Mouse (Mus musculus) lung, postnatal 25 days (tissue): ENCODE measurements around the gene Dhx34.
"Not testable (repeated sequence)": the region's sequence is repeated elsewhere in the genome, so short reads cannot be mapped to it uniquely, and the experiment has no call there.

Source experiments
- DNase-seq: peaks from one replicate; pipeline ENCODE4 v3.0.0; 2022; ENCODE audit warnings: low spot score

Dhx34 gene

DNA sequence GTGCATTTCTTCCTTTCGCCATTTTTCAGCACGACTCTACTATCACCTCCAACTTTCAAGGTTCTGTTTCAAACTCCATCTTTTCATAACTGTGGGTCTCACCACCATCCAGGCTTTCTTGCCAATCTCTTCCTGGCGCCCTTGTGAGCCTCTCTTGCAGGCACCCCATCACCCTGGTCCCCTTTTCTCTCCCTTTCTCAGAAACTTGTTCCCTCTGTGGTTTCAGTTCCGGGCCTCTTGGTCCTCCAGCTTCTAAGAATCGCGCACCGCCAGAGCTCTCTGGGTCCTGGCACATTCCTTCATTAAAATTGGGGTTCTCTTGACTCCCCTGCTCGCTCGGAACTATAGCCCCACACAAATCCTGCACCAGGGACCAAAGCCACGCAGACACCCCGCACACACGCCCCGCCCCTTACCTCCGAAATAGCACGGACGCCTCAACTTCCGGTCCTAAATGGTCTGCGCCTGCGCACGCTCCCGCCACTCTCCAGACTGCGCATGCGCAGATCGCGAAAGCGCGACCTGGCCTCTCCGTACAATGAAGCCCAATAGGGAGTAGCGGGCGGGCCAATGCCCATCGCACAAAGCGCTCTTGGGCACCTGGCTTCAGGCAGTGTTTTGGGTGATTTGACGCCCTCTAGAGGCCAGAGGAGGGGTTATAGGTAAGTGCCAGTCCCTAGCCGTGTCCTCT is at the start of gene Dhx34:
Gene Dhx34, minus strand, starts transcription at position 456 of the 691 bp plus-strand sequence.
- peak; percentile 96 for DNase-seq

DNA sequence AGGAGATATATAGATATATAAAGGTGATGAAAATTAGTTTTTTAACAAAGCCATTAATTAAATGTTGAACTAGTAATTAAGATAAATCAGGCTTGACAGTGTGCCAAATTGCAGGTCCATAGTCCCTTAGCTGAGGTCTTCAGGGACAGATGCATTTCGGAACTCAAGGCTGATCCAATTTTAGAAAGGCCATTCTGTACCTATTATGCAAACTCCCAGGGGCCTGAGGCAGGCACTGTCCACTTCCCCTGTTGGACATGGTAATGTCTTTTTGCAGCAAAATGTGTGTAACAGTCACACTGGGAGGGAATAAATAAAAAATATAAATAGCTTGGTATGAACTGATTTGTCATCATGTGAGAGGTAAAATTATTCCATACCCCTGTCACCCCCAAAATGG is 49.3 kb upstream of the Dhx34 start:
- DNase-seq, result no peak

- not testable (repeated sequence) for DNase-seq
These were observed 44.8 kb upstream of the Dhx34 start for GRCm38 (mm10) chr7:16266593-16266992.

- no peak for DNase-seq
These were observed 44.0 kb upstream of the Dhx34 start for GRCm38 (mm10) chr7:16265856-16266255.

GRCm38 (mm10) chr7:16263843-16264242 is 42.0 kb upstream of the Dhx34 start:
- DNase-seq, result no peak

DNA sequence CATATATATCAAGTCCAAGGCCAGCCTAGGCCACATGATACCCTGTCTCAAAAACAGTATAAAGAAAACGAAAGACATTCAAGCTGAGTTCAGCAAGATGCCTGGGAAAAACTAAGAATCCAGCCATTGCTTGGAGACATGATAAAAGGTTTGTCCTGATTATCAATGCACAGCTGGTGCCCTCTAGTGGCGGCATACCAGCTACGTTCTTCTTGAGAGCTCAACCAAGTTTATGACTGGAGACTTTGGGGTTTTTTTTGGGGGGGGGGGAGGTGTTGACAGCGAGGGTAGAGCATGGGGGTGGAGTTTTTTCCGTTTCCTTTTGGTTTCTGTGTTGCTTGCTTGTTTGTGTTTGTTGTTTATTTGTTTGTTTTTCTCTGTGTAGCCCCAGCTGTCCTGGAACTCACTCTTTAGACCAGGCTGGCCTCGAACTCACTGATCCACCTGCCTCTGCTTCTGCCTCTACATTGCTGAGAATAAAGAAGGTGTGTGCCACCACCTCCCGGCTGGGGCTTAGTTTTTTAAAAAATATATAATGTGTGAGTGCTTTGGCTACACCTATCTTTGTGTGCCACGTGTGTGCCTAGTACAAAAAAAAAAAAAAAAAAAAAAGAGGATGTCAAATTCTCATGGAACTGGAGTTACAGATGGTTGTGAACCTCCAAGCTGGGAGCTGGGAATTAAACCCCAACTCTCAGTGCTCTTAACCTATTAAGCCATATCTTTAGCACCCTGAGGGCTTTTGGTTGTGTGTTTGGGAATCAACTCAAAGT is 41.4 kb upstream of the Dhx34 start:
- DNase-seq, result peak; percentile 79

DNA sequence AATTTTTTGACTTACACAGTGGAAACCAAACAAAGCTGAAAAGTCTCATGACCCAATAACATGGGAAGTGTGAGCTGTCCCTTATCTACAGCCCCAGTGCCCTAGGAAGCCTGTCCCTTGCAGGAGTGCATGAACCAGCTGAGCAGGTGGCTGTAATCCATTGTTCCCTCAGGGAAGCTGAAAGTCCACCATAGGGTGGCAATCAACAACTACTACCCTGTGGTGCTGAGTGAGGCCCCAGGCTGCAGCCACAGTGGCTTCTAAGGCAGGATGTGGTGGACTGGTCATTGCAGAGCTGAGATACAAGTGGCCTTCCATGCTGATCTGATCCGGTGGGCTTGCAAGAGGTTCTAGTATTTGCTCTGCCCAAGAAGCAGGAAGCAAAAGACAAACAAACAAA is 39.3 kb upstream of the Dhx34 start:
- DNase-seq, result no peak

DNA sequence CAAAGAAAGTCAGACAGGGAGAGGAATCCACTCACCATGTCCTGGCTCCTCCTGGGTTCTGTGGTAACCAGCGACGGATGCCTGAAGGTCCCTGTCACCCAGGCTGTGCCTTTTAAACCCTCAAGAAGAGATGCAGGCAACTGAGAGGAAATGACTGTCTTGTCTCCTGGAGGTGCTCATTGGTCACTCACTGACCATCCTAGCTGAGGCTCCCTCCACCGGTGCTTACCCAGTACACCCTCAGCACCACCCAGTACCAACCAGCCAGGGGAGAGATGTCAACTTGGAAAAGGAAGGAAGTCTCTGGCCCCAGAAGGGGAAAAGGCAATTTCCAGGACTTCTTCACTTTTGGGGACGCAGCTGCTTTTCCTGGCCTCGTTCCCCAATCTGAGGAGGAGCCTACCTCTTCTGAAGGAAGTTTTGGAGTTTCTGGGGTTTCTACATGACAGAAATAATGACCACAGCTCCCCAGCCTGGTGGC is 37.3 kb upstream of the Dhx34 start, which contains the start of gene C5ar1:
Gene C5ar1, minus strand, starts transcription at position 431 of the 481 bp plus-strand sequence.
- peak; percentile 29 for DNase-seq

- peak; percentile 56 for DNase-seq
These were observed 36.0 kb upstream of the Dhx34 start for GRCm38 (mm10) chr7:16257830-16258229.

- DNase-seq, result not testable (repeated sequence)
These were observed 34.1 kb upstream of the Dhx34 start for GRCm38 (mm10) chr7:16255963-16256362.

DNA sequence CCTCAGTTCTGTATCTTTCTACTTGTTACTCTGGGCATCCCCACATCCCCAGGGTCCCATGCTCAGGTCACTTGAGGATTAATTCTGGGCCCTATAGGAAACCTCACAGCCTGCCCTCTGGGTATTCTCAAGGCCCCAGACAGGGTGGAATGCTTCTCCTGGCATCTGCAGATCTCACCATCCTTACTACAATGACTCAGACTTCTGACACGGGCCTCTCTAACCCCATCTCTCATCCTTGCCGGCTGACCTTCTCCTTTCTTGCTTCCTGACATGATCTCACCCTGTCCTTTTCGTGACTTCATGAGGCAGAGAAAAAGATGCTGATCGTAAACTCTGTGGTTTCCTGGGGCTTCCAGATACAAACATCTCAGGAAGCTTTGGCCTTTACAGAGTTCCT is 32.4 kb upstream of the Dhx34 start:
- DNase-seq, result no peak

DNA sequence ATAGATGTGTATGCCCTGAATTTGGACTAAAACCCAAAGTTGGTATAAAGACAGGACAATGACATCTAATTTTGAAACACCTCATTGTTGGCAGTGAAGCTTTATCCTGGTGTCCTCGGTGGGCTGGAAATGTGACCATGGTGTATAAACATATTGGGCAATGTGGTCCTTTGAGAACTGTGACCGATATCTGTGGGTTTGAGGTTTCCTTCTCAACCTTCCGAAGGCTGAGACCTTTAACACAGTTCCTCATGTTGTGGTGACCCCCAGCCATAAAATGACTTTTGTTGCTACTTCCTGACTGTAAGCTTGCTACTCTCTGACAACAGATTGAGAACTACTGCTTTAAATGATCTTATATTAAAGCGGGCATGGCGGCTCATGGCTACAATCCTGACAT is 28.9 kb upstream of the Dhx34 start:
- no peak for DNase-seq

DNA sequence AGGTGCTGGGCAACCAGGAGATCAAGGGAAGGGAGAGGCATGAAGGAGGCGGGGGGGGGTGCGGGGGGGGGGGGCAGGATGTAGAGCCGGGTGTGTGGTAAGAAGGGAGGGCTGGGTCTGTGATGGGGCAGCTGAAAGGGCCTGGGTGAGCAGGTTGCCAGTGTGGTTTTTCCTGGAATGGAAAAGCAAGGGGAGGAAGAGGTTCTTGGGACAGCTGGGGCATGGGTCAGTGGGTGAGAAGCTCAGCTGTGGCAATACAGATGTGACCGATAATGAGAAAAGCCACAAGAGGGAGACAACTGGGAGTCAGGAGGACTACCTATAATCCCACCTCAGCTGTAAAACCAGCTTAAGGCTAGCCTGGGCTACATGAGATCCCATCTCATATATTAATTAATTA is 24.1 kb upstream of the Dhx34 start:
- DNase-seq, result no peak

DNA sequence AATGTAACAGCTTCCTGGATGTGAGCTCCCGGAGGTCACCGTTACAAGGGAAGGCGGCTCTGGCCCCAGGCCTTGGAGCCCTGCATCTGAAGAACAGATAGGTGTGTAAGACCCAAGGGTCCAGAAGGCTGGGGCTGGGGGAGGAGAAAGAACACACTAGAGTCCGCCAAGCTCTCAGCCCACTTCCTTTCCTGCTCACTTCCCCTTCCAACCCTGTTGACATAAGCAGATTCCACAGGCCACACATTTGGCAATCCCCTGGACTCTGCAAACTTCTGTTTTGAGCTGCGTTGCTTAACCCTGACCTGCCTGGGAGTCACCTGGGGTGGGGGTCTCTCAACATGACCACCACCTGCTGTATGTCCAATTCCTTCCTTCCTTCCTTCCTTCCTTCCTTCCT is 22.2 kb upstream of the Dhx34 start, which contains the start of gene C5ar2:
Gene C5ar2, minus strand, starts transcription at position 88 of the 400 bp plus-strand sequence.
- peak; percentile 61 for DNase-seq

DNA sequence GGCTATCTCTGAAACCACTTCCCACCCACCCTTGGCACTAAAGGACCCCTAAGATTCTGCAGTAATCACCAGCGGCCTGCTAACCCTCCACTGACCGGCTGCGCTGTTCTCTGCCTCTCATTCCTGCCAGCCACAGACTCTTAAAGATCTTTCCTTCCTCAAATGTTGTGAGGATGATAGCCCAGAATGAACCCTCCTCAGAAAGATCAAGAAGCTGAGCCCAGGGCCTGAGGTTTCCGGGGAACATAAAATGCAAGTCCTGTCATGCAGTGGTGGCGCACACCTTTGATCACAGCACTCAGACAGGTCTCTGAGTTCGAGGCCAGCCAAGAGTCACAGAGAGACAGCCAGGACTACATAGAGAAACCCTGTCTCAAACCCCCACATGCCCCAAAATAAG is 20.4 kb upstream of the Dhx34 start:
- no peak for DNase-seq

DNA sequence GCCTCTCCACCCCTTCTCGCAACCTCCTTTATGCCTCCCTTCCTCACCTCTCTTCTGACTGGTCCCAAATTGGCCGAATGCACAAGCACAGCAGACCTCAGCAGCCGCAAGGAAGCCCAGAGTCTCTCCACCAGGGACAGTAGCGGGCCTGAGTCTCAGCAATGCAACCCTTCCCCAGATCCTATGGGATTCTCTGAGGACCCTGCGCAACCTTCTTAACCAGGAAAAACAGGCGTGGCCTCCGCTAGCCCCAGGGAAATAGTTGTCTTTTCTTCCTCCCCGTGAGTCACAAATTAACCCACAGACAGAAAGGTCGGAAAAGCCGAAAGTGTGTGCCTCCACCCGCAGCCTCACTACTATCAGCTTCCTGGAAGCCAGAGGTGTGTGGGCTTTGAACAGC is 19.9 kb upstream of the Dhx34 start:
- DNase-seq, result no peak

GRCm38 (mm10) chr7:16240978-16241303 is 19.1 kb upstream of the Dhx34 start:
- no peak for DNase-seq

DNA sequence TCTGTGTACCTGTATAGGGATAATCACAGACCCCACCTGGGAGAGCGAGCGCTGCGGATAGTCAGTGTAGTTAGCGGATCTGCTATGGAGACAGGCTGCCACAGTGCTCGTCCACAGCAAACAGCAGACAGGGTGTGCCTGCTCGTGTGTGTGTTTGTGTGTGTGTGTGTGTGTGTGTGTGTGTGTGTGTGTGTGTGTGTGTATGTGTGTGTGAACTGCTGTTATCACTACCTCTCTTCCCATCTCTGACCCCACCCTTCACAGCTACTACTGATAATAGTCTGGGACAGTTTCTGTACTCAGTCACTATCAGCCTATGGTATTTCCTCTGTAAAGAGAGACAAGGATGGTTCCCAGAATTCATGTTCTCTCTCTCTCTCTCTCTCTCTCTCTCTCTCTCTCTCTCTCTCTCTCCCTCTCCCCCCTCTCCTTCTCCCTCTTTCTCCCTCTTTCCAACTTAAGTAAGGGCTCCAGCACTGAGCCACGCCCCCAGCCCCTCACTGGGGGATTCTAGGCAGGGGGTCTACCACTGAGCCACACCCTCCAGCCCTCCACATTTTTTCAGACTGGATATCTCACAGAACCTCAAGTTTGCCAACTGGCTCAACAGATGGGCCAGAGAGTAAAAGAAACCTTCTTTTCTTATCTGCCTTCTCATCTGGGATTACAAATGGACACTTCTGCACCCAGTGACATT is 18.6 kb upstream of the Dhx34 start:
- no peak for DNase-seq

DNA sequence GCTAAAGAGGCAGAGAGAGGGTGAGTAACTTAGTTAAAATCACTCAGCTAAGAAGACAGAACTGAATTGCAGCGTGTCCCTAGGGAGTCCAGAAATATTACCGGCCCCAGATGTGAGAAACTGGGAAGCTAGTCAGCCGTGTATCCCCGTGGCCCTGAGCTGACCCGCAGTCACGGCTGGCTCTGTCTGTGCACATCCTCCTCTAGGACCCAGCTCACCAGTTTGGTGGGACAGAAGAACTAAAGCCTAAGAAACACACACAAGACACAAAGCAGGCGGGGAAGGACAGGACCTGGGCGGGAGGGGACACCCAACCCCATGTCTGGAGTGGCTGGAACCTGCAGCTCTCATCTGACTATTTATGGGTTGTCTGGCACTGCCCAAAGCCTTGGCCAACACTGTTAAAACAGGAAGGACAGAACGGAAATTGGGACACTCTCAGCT is 17.7 kb upstream of the Dhx34 start:
- DNase-seq, result peak; percentile 72

GRCm38 (mm10) chr7:16229869-16230268 is 8.0 kb upstream of the Dhx34 start:
- DNase-seq, result peak; percentile 73

DNA sequence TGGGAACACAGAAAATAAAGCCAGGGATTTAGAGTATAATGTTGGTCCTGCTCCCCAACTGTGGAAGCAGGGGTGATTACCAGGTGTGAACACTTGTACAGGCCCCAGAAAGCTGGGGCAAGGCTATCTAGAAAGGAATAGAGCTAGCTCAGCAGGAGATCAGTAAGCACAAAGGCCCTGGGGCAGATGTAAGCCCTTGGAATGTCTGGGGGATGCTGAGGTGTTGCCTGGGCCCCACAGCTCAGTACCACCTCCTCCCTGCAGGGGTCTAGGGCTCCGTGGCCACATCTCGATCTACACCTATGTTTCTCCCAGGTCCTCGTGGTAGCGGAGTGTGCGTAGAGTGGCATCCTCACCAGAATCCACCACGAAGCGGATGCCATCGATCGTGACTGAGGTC is 7.9 kb downstream of the Dhx34 start:
- DNase-seq, result no peak

DNA sequence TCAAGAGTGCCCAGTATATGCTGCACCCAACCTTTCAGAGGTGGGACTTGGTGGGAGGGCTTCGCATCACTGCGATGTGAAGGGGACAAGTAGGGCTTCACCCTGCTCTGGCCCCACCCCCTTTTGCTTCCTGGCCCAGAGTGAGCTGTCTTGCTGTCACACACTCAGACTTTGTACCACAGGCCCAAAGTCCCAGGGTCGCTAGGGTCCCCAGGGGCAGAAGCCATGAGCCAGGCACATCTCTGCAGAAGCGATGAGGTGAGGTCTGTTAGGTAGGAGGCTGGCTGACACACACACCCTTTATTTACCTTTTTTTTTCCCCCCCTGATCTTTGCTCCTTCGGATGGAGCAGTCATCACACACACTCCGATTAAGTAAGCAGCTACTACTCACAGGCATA is 8.6 kb downstream of the Dhx34 start:
- no peak for DNase-seq

DNA sequence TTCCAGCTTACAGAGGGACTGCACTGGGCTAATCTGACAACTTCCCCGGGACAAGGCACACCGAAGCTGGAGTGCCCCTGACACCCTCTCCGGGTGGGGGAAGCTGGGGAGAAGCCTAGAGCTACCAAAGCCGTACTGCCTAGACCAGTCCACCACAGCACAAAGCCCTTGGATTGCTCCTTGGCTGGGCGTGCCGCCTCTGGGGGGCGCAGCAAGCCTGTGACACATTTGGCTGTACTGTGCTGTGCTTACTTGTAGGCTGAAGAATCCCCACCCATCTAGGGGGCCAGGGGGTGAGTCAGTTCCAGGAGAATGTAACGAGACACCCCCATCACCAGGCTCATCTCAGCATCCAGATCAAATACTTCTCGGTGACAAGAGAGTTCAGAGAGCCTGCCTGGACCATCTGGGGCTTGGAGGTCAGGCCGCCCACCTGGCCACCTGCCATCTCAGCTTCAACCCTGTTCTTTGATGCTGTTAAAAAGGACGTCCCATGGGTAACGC is 10.9 kb downstream of the Dhx34 start:
- DNase-seq, result no peak
